Mouse (Mus musculus) hematopoietic stem cell, adult 5-6 weeks (primary cell): Measurements from ENCODE around the gene Glrp1. TPM values are rescaled to one million over a fixed set of nuclear protein-coding genes. Genes with fewer than 3 reads are reported as not detected.

Source experiments
- total RNA-seq: library from RNA; stranded (forward); fragments of 172-1452, 232-1000 nt; gene quantifications from 2 replicates; pipeline ENCODE4 v1.2.3, GENCODE M21; 2017

Glrp1 gene
- total RNA-seq, 1 experiment from 2014 or later: 0.99 TPM

Other genes starting within 250 kb of the Glrp1 start
- gene Hjurp, start 232.4 kb downstream of the Glrp1 start, total RNA-seq: 206 and 220 TPM in 2 replicates
- gene Trpm8, start 232.4 kb downstream of the Glrp1 start, total RNA-seq: not detected in 2 replicates
- not detected in 2 replicates for gene Spp2, start 103.1 kb downstream of the Glrp1 start, total RNA-seq
- gene Arl4c, start 192.2 kb upstream of the Glrp1 start, total RNA-seq: 24.3 and 34.1 TPM in 2 replicates